Mouse (Mus musculus): ENCODE measurements around the gene Mcmbp.

DNA sequence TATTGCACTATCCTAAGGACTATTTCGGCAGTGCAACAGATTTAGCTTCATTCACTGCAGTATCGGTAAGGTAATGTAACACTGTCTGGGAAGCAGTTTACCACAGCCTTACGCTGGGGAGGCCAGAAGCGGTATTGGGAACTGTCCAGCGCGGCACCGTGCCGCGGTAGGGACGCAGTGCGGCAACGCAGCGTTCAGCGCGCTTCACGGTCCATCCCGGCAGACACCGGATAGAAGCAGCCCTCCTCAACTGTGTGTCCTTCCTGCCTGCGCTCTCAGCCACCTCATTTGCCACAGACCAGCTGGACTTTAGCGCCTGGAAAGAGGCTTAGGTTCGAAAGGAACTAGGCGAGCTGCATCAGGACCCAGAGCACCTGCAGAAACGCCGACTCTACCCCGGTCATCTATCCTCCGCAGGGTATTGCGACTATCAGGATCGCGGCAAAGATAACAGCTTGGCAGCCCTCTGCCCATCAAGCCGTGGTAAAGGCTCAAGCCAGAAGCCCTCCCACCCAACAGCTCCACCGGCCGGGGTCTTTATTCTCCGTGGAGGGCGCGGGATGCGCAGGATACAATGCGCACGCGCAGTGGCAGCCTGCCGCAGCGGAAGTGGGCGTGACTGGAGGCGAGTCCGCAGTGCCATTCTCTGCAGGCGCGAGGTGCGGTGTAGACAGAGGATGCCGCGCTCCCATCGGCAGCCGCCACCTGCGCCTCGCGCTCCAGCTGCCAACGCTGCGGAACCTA is 52.3 kb downstream of the Mcmbp start:
- TF ChIP-seq CTCF (IDR thresholded peaks at IDR 0.05; ENCODE audit: extremely low read depth, insufficient read depth, low read length) (no peak), POLR2A (IDR thresholded peaks at IDR 0.05; ENCODE audit: extremely low read depth, insufficient read depth, low read length) (peak; percentile 75)
